Mouse (Mus musculus) liver, adult 2 months (tissue): ENCODE data around the gene Kcnk3.

Experiments used
- CTCF ChIP-seq: fragments of 200-500 bp; IDR thresholded peaks from 2 replicates; pipeline ENCODE4 v1.5.1; 2011; ENCODE audit warnings: low read depth, low read length, control low read depth
- POLR2A ChIP-seq: fragments of 200-500 bp; IDR thresholded peaks from 2 replicates; pipeline ENCODE4 v1.6.1; 2011; ENCODE audit warnings: low read length, control low read depth; ENCODE audit not compliant: insufficient read depth; ENCODE audit errors: extremely low read depth

DNA sequence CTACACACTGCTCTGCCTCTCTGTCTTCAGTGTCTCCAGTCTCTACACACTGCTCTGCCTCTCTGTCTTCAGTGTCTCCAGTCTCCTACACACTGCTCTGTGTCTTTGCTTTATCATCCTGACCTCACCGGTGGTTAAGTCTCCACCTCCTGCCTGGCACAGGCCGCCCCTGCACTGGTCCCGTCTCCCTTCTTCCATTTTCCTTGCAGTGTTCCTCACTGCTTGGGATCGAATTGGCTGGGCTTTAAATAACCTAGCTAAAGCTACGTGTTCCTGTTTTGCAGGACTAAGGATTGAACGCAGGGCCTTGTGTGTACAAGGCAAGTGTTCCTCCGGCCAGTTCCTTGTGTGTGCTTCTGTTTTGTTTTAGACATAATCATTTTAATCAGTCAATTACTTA, 82.1 kb downstream of the Kcnk3 start:
- TF ChIP-seq CTCF (no peak), POLR2A (no peak)
